Mouse (Mus musculus) CH12F3 (cell line): Measurements from ENCODE around the gene Olfr1029.
"Not testable (repeated sequence)": the region's sequence is repeated elsewhere in the genome, so short reads cannot be mapped to it uniquely, and the experiment has no call there.

Source experiments
- in situ Hi-C: fragments of 300-500 bp; cut with MboI; formaldehyde crosslinking; loops from 2 replicates; pipeline ENCODE4 v1.14.3; 2020; ENCODE audit warnings: low sequenced_read_pairs

Olfr1029 gene

GRCm38 (mm10) chr2:85973595-85973994, at the start of gene Olfr1029:
TSS of gene Olfr1029 (plus strand) at chr2:85973895.
- in situ Hi-C loops = no loop called here

GRCm38 (mm10) chr2:85950137-85950536, 23.6 kb upstream of the Olfr1029 start, which contains the start of gene Olfr1028:
TSS of gene Olfr1028 (plus strand) at chr2:85950437.
- in situ Hi-C loops = no loop called here

- in situ Hi-C loops = no loop called here
These were observed 5.3 kb downstream of the Olfr1029 start, which contains the start of gene Olfr1030 for GRCm38 (mm10) chr2:85978976-85979375. TSS of gene Olfr1030 (plus strand) at chr2:85979276.

GRCm38 (mm10) chr2:85990004-85990403, 16.3 kb downstream of the Olfr1029 start, which contains the start of gene Olfr1031:
TSS of gene Olfr1031 (plus strand) at chr2:85990304.
- in situ Hi-C loops = no loop called here

- in situ Hi-C loops = no loop called here
These were observed 31.5 kb downstream of the Olfr1029 start, which contains the start of gene Olfr1032 for GRCm38 (mm10) chr2:86005240-86005639. TSS of gene Olfr1032 (plus strand) at chr2:86005540.

- in situ Hi-C loops = not testable (repeated sequence)
These were observed 46.7 kb downstream of the Olfr1029 start, which contains the start of gene Olfr1033 for GRCm38 (mm10) chr2:86020406-86020805. TSS of gene Olfr1033 (plus strand) at chr2:86020633.

- in situ Hi-C loops = not testable (repeated sequence)
These were observed 47.8 kb downstream of the Olfr1029 start for GRCm38 (mm10) chr2:86021518-86021917.
